Mouse (Mus musculus) thymus, adult 2 months (tissue): ENCODE measurements around the gene Tex52.

ENCODE experiments used
- CTCF ChIP-seq: fragments of 200-500 bp; IDR thresholded peaks from 2 replicates; pipeline ENCODE4 v1.5.1; 2012; ENCODE audit warnings: mild to moderate bottlenecking, control low read depth, low read length, moderate library complexity, borderline replicate concordance; ENCODE audit not compliant: control insufficient read depth, poor library complexity, insufficient read depth; ENCODE audit errors: extremely low read depth
- POLR2A ChIP-seq: fragments of 200-500 bp; IDR thresholded peaks from 2 replicates; pipeline ENCODE4 v1.6.1; 2012; ENCODE audit warnings: mild to moderate bottlenecking, low read length, control low read depth, moderate library complexity; ENCODE audit not compliant: control insufficient read depth, poor library complexity, insufficient read depth; ENCODE audit errors: extremely low read depth

GRCm38 (mm10) chr6:128421036-128421435 lies 45.8 kb downstream of the Tex52 start:
- no peak for TF ChIP-seq CTCF
- no peak for TF ChIP-seq POLR2A
